Mouse (Mus musculus): ENCODE measurements at regions not wholly inside any gene's neighbourhood (a gene's known extent, or its start where the extent isn't known, plus 50 kb on each side); places are given as distances from the start of the nearest gene placed in this dataset.
A peak's percentile ranks its signal among the peaks of the same experiment; 100 is the strongest.

- Histone ChIP-seq H3K9me3 (ENCODE audit: low read length) (no peaks in the 10 kb centered on the region), H3K4me1 (ENCODE audit: insufficient read depth) (peaks cover 4% of the 10 kb centered on the region; the same call in 1 of the 2 replicates), H3K4me2 (ENCODE audit: low read depth, low read length) (no peak overlapping the region), H3K27ac (ENCODE audit: low read depth) (no peak overlapping the region), H3K9ac (replicated peaks) (no peak overlapping the region), H3K27me3 (ENCODE audit: insufficient read depth, low read length) (no peaks in the 10 kb centered on the region), H3K36me3 (replicated peaks; ENCODE audit: insufficient read depth, low read length) (no peaks in the 10 kb centered on the region), H3K4me3 (ENCODE audit: low read depth, low read length) (no peak overlapping the region)
- 68% methylated on average over 4 of the region's 4 CpGs for WGBS (ENCODE audit: insufficient replicate concordance)
- no peak for ATAC-seq
- TF ChIP-seq EP300 (IDR thresholded peaks at IDR 0.05; ENCODE audit: low read depth), result no peak
- no peak for TF ChIP-seq CTCF (IDR thresholded peaks at IDR 0.05; ENCODE audit: low read depth)
- DNase-seq, result no peak
Observed at GRCm38 (mm10) chr5:75475414-75475813, 99.3 kb upstream of the Kit start.

GRCm38 (mm10) chr5:75478499-75478898, 96.2 kb upstream of the Kit start:
- ATAC-seq (no peak), DNase-seq (no peak)
- Histone ChIP-seq H3K9ac (replicated peaks) (no peak overlapping the region), H3K4me2 (ENCODE audit: low read depth, low read length) (no peak overlapping the region), H3K4me1 (ENCODE audit: insufficient read depth) (peaks cover 4% of the 10 kb centered on the region; the same call in 1 of the 2 replicates), H3K27me3 (ENCODE audit: insufficient read depth, low read length) (no peaks in the 10 kb centered on the region), H3K4me3 (ENCODE audit: low read depth, low read length) (no peak overlapping the region), H3K27ac (ENCODE audit: low read depth) (no peak overlapping the region), H3K36me3 (replicated peaks; ENCODE audit: insufficient read depth, low read length) (no peaks in the 10 kb centered on the region), H3K9me3 (ENCODE audit: low read length) (no peaks in the 10 kb centered on the region)
- TF ChIP-seq EP300 (IDR thresholded peaks at IDR 0.05; ENCODE audit: low read depth), result no peak
- TF ChIP-seq CTCF (IDR thresholded peaks at IDR 0.05; ENCODE audit: low read depth), result no peak
- 32% methylated on average over 1 of the region's 1 CpGs for WGBS (ENCODE audit: insufficient replicate concordance)

GRCm38 (mm10) chr5:75479149-75479548, 95.6 kb upstream of the Kit start:
- DNase-seq, result no peak
- Histone ChIP-seq H3K27ac (ENCODE audit: low read depth) (no peak overlapping the region), H3K4me2 (ENCODE audit: low read depth, low read length) (no peak overlapping the region), H3K9ac (replicated peaks) (no peak overlapping the region), H3K36me3 (replicated peaks; ENCODE audit: insufficient read depth, low read length) (no peaks in the 10 kb centered on the region), H3K9me3 (ENCODE audit: low read length) (no peaks in the 10 kb centered on the region), H3K27me3 (ENCODE audit: insufficient read depth, low read length) (no peaks in the 10 kb centered on the region), H3K4me3 (ENCODE audit: low read depth, low read length) (no peak overlapping the region), H3K4me1 (ENCODE audit: insufficient read depth) (peaks cover 4% of the 10 kb centered on the region; the same call in 1 of the 2 replicates)
- TF ChIP-seq EP300 (IDR thresholded peaks at IDR 0.05; ENCODE audit: low read depth), result no peak
- TF ChIP-seq CTCF (IDR thresholded peaks at IDR 0.05; ENCODE audit: low read depth), result no peak
- WGBS (ENCODE audit: insufficient replicate concordance), result 74% methylated on average over 11 of the region's 11 CpGs
- no peak for ATAC-seq

- no peak overlapping the region for H3K9ac ChIP-seq (replicated peaks)
- 73% methylated on average over 7 of the region's 7 CpGs for WGBS (ENCODE audit: insufficient replicate concordance)
- H3K27ac ChIP-seq (ENCODE audit: low read depth), result no peak overlapping the region
- H3K4me2 ChIP-seq (ENCODE audit: low read depth, low read length), result no peak overlapping the region
- DNase-seq (no peak), ATAC-seq (no peak)
- peaks cover 4% of the 10 kb centered on the region; the same call in 1 of the 2 replicates for H3K4me1 ChIP-seq (ENCODE audit: insufficient read depth)
- no peaks in the 10 kb centered on the region for H3K27me3 ChIP-seq (ENCODE audit: insufficient read depth, low read length)
- no peaks in the 10 kb centered on the region for H3K36me3 ChIP-seq (replicated peaks; ENCODE audit: insufficient read depth, low read length)
- H3K4me3 ChIP-seq (ENCODE audit: low read depth, low read length), result no peak overlapping the region
- no peaks in the 10 kb centered on the region for H3K9me3 ChIP-seq (ENCODE audit: low read length)
- TF ChIP-seq CTCF (IDR thresholded peaks at IDR 0.05; ENCODE audit: low read depth), result no peak
- no peak for TF ChIP-seq EP300 (IDR thresholded peaks at IDR 0.05; ENCODE audit: low read depth)
Observed at GRCm38 (mm10) chr5:75481595-75481994, 93.1 kb upstream of the Kit start.

- H3K4me3 ChIP-seq (ENCODE audit: low read depth, low read length), result no peak overlapping the region
- no peak for DNase-seq
- no peak overlapping the region for H3K9ac ChIP-seq (replicated peaks)
- WGBS (ENCODE audit: insufficient replicate concordance), result 69% methylated on average over 7 of the region's 7 CpGs
- no peak overlapping the region for H3K4me2 ChIP-seq (ENCODE audit: low read depth, low read length)
- no peaks in the 10 kb centered on the region for H3K27me3 ChIP-seq (ENCODE audit: insufficient read depth, low read length)
- ATAC-seq, result peak; percentile 76
- no peaks in the 10 kb centered on the region for H3K36me3 ChIP-seq (replicated peaks; ENCODE audit: insufficient read depth, low read length)
- H3K9me3 ChIP-seq (ENCODE audit: low read length), result no peaks in the 10 kb centered on the region
- H3K27ac ChIP-seq (ENCODE audit: low read depth), result no peak overlapping the region
- H3K4me1 ChIP-seq (ENCODE audit: insufficient read depth), result peaks cover 4% of the 10 kb centered on the region; the same call in 1 of the 2 replicates
- TF ChIP-seq CTCF (IDR thresholded peaks at IDR 0.05; ENCODE audit: low read depth), result no peak
- no peak for TF ChIP-seq EP300 (IDR thresholded peaks at IDR 0.05; ENCODE audit: low read depth)
Observed at GRCm38 (mm10) chr5:75484330-75484729, 90.4 kb upstream of the Kit start.

- TF ChIP-seq CTCF (IDR thresholded peaks at IDR 0.05; ENCODE audit: low read depth) (no peak), EP300 (IDR thresholded peaks at IDR 0.05; ENCODE audit: low read depth) (no peak)
- 55% methylated on average over 9 of the region's 9 CpGs for WGBS (ENCODE audit: insufficient replicate concordance)
- ATAC-seq, result no peak
Observed at GRCm38 (mm10) chr5:75490806-75491205, 83.9 kb upstream of the Kit start.

GRCm38 (mm10) chr5:75494143-75494542, 80.6 kb upstream of the Kit start:
- no peak overlapping the region for H3K4me3 ChIP-seq (ENCODE audit: low read depth, low read length)
- DNase-seq (no peak), ATAC-seq (no peak)
- H3K4me2 ChIP-seq (ENCODE audit: low read depth, low read length), result no peak overlapping the region
- 0 out of 2 replicates have a peak, but pooled peaks cover 2% of the 10 kb centered on the region for H3K4me1 ChIP-seq (ENCODE audit: insufficient read depth)
- H3K9ac ChIP-seq (replicated peaks), result no peak overlapping the region
- no peaks in the 10 kb centered on the region for H3K36me3 ChIP-seq (replicated peaks; ENCODE audit: insufficient read depth, low read length)
- no peaks in the 10 kb centered on the region for H3K9me3 ChIP-seq (ENCODE audit: low read length)
- WGBS (ENCODE audit: insufficient replicate concordance), result 66% methylated on average over 10 of the region's 10 CpGs
- H3K27ac ChIP-seq (ENCODE audit: low read depth), result no peak overlapping the region
- H3K27me3 ChIP-seq (ENCODE audit: insufficient read depth, low read length), result no peaks in the 10 kb centered on the region
- TF ChIP-seq CTCF (IDR thresholded peaks at IDR 0.05; ENCODE audit: low read depth), result no peak
- TF ChIP-seq EP300 (IDR thresholded peaks at IDR 0.05; ENCODE audit: low read depth), result no peak

More at GRCm38 (mm10) chr5:75490806-75491205, 83.9 kb upstream of the Kit start:
- Histone ChIP-seq H3K4me1 (ENCODE audit: insufficient read depth) (0 out of 2 replicates have a peak, but pooled peaks cover 2% of the 10 kb centered on the region), H3K4me2 (ENCODE audit: low read depth, low read length) (no peak overlapping the region), H3K4me3 (ENCODE audit: low read depth, low read length) (no peak overlapping the region), H3K9me3 (ENCODE audit: low read length) (no peaks in the 10 kb centered on the region), H3K27me3 (ENCODE audit: insufficient read depth, low read length) (no peaks in the 10 kb centered on the region), H3K36me3 (replicated peaks; ENCODE audit: insufficient read depth, low read length) (no peaks in the 10 kb centered on the region), H3K9ac (replicated peaks) (no peak overlapping the region), H3K27ac (ENCODE audit: low read depth) (no peak overlapping the region)
- DNase-seq, result no peak

All from liver, postnatal 0 days (tissue).